Mouse (Mus musculus) MEL (cell line): ENCODE data around the gene Mypop.

Experiments used
- BHLHE40 ChIP-seq: IDR thresholded peaks from 2 replicates; pipeline ENCODE4 v1.6.1; 2012; ENCODE audit warnings: low read depth, mild to moderate bottlenecking, inconsistent platforms, low read length, improper control_type of control experiment, borderline replicate concordance
- CTCF ChIP-seq, 3 experiments: IDR thresholded peaks in 2 of 3; conservative IDR thresholded peaks in 1 of 3; 2 replicates each; pipeline ENCODE4 v1.5.1; 2011 to 2012; ENCODE audit warnings: low read length in 3 of 3, low read depth in 2 of 3, mild to moderate bottlenecking in 2 of 3, improper control_type of control experiment in 1 of 3, inconsistent platforms in 1 of 3, mixed read lengths in 1 of 3, moderate library complexity in 1 of 3; ENCODE audit not compliant: control insufficient read depth in 1 of 3, insufficient read depth in 1 of 3, poor library complexity in 1 of 3, severe bottlenecking in 1 of 3
- MAX ChIP-seq: IDR thresholded peaks from 2 replicates; pipeline ENCODE4 v1.6.1; 2011; ENCODE audit warnings: low read length, improper control_type of control experiment
- MYC ChIP-seq: IDR thresholded peaks from 2 replicates; pipeline ENCODE4 v1.6.1; 2011; ENCODE audit warnings: low read depth, mild to moderate bottlenecking, low read length, improper control_type of control experiment, moderate library complexity
- POLR2A ChIP-seq, 2 experiments: IDR thresholded peaks; 2 replicates each; pipeline ENCODE4 v1.6.1; 2011 to 2012; ENCODE audit warnings: low read length in 2 of 2, mild to moderate bottlenecking in 2 of 2, control low read depth in 1 of 2, improper control_type of control experiment in 1 of 2, low read depth in 1 of 2, moderate library complexity in 1 of 2; ENCODE audit not compliant: control insufficient read depth in 1 of 2, insufficient read depth in 1 of 2, poor library complexity in 1 of 2
- TCF12 ChIP-seq: IDR thresholded peaks from 2 replicates; pipeline ENCODE4 v1.6.1; 2014; ENCODE audit warnings: low read depth, mild to moderate bottlenecking, inconsistent platforms, low read length, improper control_type of control experiment, moderate library complexity
- ZC3H11A ChIP-seq: IDR thresholded peaks from 2 replicates; pipeline ENCODE4 v1.6.1; 2012; ENCODE audit warnings: low read depth, mild to moderate bottlenecking, inconsistent platforms, low read length, improper control_type of control experiment

- TF ChIP-seq MYC (no peak), CTCF (IDR thresholded peaks at IDR 0.05 in 2 of 3, conservative IDR thresholded peaks at IDR 0.05 in 1 of 3; ENCODE audit: control insufficient read depth in 1 of 3, insufficient read depth in 1 of 3, low read depth in 2 of 3, low read length in 3 of 3, poor library complexity in 1 of 3, severe bottlenecking in 1 of 3) (no peak), MAX (no peak), BHLHE40 (no peak), POLR2A (IDR thresholded peaks at IDR 0.05; ENCODE audit: control insufficient read depth in 1 of 2, insufficient read depth in 1 of 2, low read depth in 1 of 2, low read length in 2 of 2, poor library complexity in 1 of 2) (no peak), TCF12 (no peak), ZC3H11A (no peak)
These were observed 48.7 kb upstream of the Mypop start for GRCm38 (mm10) chr7:18942376-18942775.
